Mouse (Mus musculus): Measurements from ENCODE around the gene AC134908.4. TPM values are rescaled to one million over a fixed set of nuclear protein-coding genes. Genes with fewer than 3 reads are reported as not detected.

Gene AC134908.4
- 0.90 and 1.5 TPM in 2 replicates for polyA plus RNA-seq (2012; rRNA removed)

DNA sequence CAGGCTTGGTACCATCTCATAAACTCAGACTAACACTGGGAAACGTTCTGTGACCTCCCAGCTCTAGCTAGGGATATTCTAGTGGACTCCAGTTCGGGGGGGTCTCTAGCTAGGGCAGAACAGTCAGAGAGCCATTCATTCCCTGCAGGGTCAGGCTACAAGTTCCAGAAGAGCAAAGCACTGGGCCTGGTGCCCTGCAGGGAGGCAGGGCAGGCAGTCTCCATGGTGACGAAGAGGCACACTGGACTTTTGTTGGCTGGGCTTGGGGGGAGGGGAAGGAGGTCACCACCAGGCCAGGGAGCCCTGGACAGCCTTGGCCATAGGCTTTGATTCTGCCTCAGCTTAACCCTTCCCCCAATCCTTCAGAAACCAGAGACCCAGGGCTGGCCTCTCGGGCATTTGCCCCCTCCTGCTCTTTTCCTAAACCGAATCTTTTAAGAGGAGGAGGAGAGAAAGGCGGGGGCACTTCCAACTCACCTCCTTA, at the start of gene AC134908.4:
TSS of gene AC134908.4 (minus strand) at position 51 of the 484 bp plus-strand sequence.

DNA sequence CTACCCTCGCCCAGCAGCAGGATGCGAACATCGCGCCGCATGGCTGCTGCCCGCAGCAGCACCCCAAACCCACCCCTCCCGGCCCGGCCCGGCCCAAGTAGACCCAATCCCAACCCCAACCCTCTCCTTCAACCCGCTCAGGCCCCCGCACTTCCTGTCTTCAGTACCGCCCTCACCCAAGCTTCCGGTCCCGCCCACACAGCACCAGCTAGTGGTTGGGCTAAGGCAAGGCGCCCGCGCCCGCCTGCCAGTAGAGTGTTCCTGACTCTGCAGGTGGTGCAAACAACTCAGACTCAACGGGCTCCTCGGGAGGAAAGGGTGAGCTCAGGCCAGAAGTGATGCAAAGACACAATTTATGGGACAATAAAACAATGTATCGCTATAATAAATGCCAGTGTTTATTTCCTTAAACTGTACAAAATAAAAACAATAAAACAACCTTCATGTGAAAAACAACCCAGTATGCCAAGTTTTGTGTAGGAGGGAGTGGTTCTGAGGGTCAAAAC, 49.0 kb upstream of the AC134908.4 start, which contains the start of gene Rhot2:
TSS of gene Rhot2 (minus strand) at position 456 of the 506 bp plus-strand sequence.

DNA sequence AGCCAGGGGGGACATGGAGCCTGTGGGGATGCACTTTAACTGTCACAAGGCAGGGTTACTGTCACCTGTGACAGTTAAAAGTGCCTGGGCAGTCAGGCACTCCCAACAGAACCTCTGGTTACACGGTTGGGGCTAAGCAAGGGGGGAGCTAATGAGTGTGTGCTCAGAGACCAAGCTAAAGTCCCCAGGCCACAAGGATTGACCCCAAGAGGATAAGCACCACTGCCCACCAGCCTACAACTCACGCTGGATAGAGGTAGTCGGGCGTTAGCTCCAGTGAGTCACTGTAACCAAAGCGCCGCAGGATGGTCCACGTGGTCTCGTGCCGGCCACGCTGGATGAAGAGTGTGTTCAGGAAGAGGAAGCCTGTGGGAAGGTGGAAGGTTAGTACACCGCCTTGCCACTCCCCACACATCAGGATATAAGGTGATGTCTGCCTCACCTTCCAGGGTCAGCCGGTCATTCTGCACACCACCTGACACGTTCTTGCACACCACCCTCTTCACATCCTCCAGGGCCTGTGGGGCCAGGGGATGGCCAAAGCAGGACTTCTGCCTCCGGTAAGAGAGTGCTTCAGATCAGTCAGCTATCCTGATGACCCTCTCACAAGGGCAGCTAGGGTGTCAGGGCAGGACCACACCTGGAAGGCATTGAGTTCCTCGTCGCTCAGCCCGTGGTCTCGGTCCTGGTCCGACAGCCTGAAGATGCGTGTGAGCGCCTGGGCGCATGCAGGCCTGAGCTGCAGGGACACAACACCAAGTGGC, 45.8 kb upstream of the AC134908.4 start, which contains the start of gene Gm20683:
TSS of gene Gm20683 (minus strand) at position 647 of the 764 bp plus-strand sequence.

DNA sequence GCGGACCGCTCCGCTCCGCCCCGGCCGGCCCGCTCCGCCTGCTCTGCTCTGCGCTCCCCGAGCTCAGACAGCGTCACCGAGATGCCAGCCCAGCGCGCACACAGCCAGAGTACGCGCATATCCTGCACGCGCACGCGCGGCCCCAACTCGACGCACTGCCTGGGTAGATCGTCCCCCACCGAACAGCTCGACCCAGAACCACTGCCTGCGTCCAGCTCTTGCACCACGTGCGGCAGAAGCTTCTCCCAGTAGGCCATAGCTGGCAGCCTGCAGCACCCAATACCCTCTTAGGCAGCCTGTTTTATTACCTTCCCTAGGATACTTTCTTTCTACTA, 41.6 kb upstream of the AC134908.4 start, which contains the start of gene Rhbdl1:
TSS of gene Rhbdl1 (minus strand) at position 220 of the 335 bp plus-strand sequence.

DNA sequence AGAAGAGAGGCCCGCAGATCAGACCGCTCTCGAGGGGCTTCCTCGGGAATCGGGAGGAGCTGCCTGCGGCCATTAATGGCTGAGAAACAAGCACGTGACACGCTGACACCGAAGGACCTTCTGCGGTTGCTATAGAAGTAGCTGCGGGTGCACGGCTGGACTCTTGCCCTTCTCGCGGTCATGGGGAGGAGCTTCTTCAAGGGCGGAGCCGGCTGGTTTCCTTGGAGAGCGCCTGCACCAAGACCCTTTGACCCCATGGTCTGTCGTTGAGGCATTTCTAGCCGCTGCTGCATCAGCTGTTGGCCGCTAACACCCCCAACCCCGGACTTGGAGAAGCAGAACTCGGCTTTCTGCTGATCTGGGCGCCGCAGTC, 37.8 kb upstream of the AC134908.4 start, which contains the start of gene Stub1:
TSS of gene Stub1 (minus strand) at position 114 of the 373 bp plus-strand sequence.

DNA sequence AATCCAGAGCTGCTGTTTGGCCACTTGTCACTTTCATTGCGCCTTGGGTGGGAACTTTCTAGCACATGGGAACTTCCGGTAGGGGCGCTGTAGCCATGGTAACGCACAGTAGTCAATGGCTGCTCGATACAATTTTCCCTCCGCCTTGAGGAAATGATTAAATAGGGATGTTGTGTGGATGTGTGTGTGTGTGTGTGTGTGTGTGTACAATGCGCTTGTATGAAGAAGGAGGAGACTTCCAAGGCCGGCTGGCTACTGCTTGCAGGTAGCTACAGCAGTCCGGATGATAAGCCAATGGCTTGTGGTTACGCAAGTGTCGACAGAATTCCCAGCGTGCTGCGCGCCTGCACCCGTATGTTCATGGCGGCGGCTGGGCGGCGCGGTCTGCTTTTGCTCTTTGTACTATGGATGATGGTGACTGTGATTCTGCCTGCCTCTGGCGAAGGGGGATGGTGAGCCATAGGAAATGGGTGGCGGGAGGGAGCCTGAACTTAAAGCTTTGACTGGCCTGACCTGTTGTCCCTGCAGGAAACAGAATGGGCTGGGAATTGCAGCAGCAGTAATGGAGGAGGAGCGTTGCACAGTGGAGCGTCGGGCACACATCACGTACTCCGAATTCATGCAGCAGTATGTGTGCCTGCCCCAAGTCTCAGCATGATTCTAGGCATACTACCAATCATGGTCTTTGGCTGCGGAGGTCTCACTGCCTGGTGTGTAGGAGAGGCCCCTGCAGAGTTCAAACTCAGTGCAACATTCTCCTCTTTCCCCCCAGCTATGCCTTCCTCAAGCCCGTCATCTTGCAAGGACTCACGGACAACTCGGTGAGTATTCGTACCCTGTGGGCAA, 33.5 kb upstream of the AC134908.4 start, which contains the start of gene Jmjd8:
TSS of gene Jmjd8 (plus strand) at position 156 of the 846 bp plus-strand sequence.

DNA sequence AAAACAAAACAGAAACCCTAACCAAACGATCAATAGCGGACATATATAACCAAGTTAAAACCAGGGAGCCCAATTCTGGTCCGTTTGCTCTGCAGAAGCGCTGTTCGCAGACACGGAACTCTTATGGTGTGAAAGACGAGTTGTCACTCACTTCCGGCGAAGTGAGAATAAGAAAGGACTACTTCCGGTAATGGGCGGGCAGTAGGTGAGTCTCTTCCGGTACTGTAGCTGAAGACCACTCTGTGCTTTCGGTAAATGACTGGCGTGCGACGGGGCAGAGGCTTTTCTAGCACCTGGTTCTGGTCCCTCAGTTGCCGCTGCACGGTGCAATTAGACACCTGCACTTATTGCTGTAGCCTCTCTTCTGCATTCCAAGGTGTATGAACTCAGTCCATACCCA, 28.0 kb upstream of the AC134908.4 start, which contains the start of gene Wdr24:
TSS of gene Wdr24 (plus strand) at position 176 of the 400 bp plus-strand sequence.

DNA sequence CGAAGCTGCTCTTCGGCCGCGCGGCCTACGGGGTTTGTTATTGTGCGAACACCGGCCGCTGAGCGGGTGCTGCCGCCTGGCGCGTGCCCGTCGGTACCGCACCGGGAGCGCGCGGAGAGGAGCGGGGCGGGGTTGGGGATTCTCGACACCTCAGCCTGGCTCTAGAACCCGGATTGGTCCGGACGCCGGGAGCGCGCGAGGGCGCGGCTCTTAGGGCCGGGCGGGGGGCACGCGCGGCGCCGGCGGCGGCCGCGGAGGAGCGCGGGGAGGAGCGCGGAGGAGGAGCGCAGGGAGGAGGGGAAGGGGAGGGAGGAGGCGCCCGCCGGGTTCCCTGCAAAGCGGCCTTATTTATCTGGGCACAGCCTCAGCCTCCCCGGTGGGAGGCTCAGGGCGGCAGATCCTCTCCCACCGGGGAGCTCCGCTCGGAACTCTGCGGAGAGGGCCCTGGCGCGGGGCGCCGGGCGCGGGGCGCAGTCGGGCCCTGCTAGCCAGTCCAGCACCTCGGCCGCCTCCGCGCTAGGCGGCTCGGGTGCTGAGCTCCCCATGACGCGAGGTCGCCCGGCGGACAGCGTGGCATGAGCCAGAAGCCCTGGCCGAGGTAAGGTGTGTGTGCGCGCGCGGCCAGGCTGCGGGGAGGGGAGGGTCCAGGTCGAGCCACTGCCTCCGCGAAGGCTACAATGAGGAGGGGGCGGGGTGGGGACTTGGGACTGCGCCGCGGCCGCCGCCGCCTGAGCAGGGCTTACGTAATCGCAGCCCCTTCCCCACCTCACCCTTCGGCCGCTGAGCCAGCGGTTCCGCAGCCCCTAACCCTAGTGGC, 13.5 kb upstream of the AC134908.4 start, which contains the start of gene Fbxl16:
TSS of gene Fbxl16 (plus strand) at position 297 of the 817 bp plus-strand sequence.

DNA sequence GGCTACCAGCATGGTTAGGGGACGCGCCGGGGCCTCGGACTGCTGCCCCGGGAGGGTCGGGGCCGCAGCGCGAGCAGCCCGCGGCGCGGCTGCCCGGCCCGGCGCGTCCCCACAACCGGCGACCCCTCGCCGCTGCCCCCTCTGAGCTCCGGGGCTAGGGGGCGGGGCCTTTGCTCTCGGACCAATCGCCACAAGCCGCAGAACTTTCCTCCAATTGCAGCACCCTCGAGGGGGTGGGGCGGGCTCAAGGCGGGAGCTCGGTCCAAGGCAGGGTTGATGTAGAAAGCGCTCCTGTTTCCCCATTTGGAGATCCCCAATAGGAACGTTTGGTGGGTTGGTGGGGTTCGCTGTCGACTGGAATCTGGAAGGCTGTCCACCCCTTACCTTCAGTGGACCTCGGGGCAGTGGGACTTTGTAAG, 1.5 kb upstream of the AC134908.4 start, which contains the start of gene Metrn:
TSS of gene Metrn (minus strand) at position 186 of the 419 bp plus-strand sequence.

DNA sequence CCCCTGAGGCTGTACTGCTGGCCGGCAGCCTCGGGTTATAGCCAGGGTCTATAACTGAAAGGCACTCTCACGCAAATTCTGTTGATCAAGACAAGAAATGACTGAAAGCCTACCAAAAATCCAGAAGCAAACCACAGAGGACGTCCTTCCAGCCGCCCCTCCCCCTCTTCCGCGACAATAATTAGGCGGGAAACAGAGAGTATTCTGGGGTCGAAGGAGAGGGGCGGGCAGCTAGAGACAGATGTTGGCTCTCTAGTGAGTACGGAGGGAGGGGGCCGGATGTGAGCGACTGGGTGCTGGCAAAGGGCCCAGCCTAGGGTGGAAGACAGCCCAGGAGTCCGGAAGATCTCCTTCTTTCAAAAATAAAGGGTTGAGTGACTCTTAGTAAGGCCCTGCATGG, 2.8 kb downstream of the AC134908.4 start, which contains the start of gene Fam173a:
TSS of gene Fam173a (minus strand) at position 287 of the 400 bp plus-strand sequence.

DNA sequence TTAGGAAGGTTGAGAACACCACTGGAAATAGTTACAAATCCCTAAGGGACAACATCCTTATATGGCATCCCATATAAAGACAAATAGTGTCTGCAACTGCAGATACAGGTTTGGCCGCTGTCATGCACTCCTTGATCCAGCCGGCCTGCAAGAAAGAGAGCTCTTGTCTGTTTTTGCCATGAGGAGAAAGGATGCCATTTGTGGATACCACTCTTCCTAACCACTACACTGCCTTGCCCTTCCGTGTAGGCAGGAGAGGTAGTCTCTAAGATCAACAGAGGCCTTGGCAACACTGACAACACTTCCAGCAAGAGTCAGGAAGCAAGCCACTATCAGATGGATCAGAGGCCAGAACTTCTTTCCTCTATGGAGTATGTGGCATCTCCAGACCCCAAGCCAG, 9.2 kb downstream of the AC134908.4 start, which contains the start of gene Ccdc78:
TSS of gene Ccdc78 (plus strand) at position 301 of the 400 bp plus-strand sequence.

DNA sequence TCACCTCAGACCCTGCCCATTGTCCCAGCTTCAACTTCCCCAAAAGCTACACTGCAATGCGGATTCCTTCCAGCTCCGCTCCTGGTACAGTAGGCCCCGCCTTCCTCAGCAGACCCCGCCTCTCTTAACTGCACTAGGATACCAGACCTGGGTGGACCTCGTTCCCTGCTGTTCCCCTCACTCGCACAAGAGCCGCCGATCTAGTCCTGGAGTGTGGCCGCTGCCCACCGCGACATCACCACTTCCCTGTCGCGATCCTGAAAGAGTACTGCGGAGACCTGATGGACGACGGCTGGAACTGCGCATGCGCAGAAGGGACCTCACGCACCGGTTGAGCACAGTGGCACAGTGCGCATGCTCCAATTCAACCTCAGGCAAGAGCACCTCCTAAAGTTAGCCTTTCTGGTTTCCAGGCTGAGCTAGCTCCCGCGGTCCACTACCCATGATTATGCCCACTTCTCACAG, 10.1 kb downstream of the AC134908.4 start, which contains the start of gene Haghl:
TSS of gene Haghl (minus strand) at position 393 of the 465 bp plus-strand sequence.

DNA sequence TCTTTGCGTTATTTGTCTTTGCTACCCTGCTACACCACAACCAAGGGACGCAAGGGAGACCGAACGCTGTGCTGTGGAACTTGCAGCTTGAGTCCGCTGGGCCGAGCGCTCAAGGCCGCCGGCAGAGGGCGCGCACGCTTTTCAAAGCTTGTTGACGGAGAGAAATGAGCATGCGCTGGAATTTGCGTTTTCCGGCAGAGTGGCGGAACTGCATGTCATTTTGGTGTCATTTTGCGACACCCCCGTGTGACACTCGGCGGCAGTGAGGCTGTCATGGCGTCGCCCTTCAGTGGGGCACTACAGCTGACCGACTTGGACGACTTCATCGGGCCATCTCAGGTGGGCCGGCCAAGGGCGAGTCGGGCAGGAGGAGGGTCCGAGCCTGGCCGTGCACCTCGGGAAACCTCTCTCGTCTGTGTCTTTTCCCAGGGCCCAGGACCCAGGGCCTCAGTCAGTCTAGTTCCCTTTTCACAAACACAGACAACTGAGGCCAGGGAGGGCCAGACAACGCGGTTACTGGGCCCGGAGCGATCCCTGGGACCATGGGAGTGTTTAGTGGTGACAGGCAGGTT, 21.8 kb downstream of the AC134908.4 start, which contains the start of gene Narfl:
TSS of gene Narfl (plus strand) at position 228 of the 572 bp plus-strand sequence.

DNA sequence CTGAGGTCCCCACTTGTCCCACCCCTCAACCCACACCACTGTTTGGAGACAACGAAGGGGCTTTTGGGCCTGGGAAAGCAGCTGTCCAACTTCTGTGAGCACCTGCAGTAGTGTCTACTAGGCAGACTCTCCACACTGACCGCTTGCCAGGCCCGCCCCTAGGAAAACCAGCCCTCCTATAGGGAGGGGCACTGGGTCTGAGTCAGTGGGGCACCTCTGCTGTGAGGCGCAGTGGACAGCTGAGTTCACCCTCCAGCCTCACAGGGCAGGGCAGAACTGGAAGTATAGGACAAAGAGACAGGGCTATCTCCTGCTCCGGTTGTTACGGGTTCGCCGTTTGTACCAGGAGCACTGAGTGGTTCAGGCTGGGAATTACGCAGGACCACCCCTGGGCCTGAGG, 41.2 kb downstream of the AC134908.4 start, which contains the start of gene Msln:
TSS of gene Msln (minus strand) at position 138 of the 400 bp plus-strand sequence.

Other genes starting within 250 kb of the AC134908.4 start
- 1.0 and 1.8 TPM in 2 replicates for gene Sox8, start 225.0 kb downstream of the AC134908.4 start, polyA plus RNA-seq (2012; rRNA removed)
- gene Lmf1, start 216.6 kb downstream of the AC134908.4 start, polyA plus RNA-seq (2012; rRNA removed) = 20.6 and 23.5 TPM in 2 replicates
- gene Gng13, start 78.5 kb downstream of the AC134908.4 start, polyA plus RNA-seq (2012; rRNA removed) = 0.17 and 0.48 TPM in 2 replicates
- gene Chtf18, start 68.2 kb downstream of the AC134908.4 start, polyA plus RNA-seq (2012; rRNA removed) = 9.4 and 10.7 TPM in 2 replicates
- 37.3 and 40.1 TPM in 2 replicates for gene Rpusd1, start 68.0 kb downstream of the AC134908.4 start, polyA plus RNA-seq (2012; rRNA removed)
- 0.59 and 0.60 TPM in 2 replicates for gene Mslnl, start 59.6 kb downstream of the AC134908.4 start, polyA plus RNA-seq (2012; rRNA removed)
- 5.1 and 8.6 TPM in 2 replicates for gene Msln, start 41.3 kb downstream of the AC134908.4 start, polyA plus RNA-seq (2012; rRNA removed)
- gene Narfl, start 21.9 kb downstream of the AC134908.4 start, polyA plus RNA-seq (2012; rRNA removed) = 23.0 and 24.0 TPM in 2 replicates
- gene Haghl, start 10.0 kb downstream of the AC134908.4 start, polyA plus RNA-seq (2012; rRNA removed) = 42.7 and 47.9 TPM in 2 replicates
- gene Ccdc78, start 9.1 kb downstream of the AC134908.4 start, polyA plus RNA-seq (2012; rRNA removed) = not detected in 2 replicates
- gene Fam173a, start 2.8 kb downstream of the AC134908.4 start, polyA plus RNA-seq (2012; rRNA removed) = 140 and 190 TPM in 2 replicates
- 30.8 and 45.3 TPM in 2 replicates for gene Metrn, start 1.5 kb upstream of the AC134908.4 start, polyA plus RNA-seq (2012; rRNA removed)
- gene Fbxl16, start 13.4 kb upstream of the AC134908.4 start, polyA plus RNA-seq (2012; rRNA removed) = 6.1 and 6.7 TPM in 2 replicates
- 41.6 and 47.1 TPM in 2 replicates for gene Wdr24, start 28.0 kb upstream of the AC134908.4 start, polyA plus RNA-seq (2012; rRNA removed)
- gene Jmjd8, start 33.2 kb upstream of the AC134908.4 start, polyA plus RNA-seq (2012; rRNA removed) = 61.3 and 67.4 TPM in 2 replicates
- gene Stub1, start 37.7 kb upstream of the AC134908.4 start, polyA plus RNA-seq (2012; rRNA removed) = 184 and 196 TPM in 2 replicates
- 20.1 and 27.0 TPM in 2 replicates for gene Rhbdl1, start 41.6 kb upstream of the AC134908.4 start, polyA plus RNA-seq (2012; rRNA removed)
- 87.9 and 110 TPM in 2 replicates for gene Gm20683, start 46.1 kb upstream of the AC134908.4 start, polyA plus RNA-seq (2012; rRNA removed)
- gene Rhot2, start 49.2 kb upstream of the AC134908.4 start, polyA plus RNA-seq (2012; rRNA removed) = 134 and 145 TPM in 2 replicates
- 31.9 and 49.4 TPM in 2 replicates for gene Wdr90, start 65.8 kb upstream of the AC134908.4 start, polyA plus RNA-seq (2012; rRNA removed)
- 146 and 175 TPM in 2 replicates for gene Mcrip2, start 73.1 kb upstream of the AC134908.4 start, polyA plus RNA-seq (2012; rRNA removed)
- 300 and 336 TPM in 2 replicates for gene Mettl26, start 79.4 kb upstream of the AC134908.4 start, polyA plus RNA-seq (2012; rRNA removed)
- gene Wfikkn1, start 85.2 kb upstream of the AC134908.4 start, polyA plus RNA-seq (2012; rRNA removed) = 1.6 and 2.1 TPM in 2 replicates
- 53.2 and 56.8 TPM in 2 replicates for gene Rab40c, start 124.1 kb upstream of the AC134908.4 start, polyA plus RNA-seq (2012; rRNA removed)
- 111 and 122 TPM in 2 replicates for gene Pigq, start 149.3 kb upstream of the AC134908.4 start, polyA plus RNA-seq (2012; rRNA removed)
- gene Nhlrc4, start 149.3 kb upstream of the AC134908.4 start, polyA plus RNA-seq (2012; rRNA removed) = not detected in 2 replicates
- 0.10 TPM in 1 of 2 replicates, not detected in the other for gene A930017K11Rik, start 156.9 kb upstream of the AC134908.4 start, polyA plus RNA-seq (2012; rRNA removed)
- gene Capn15, start 190.1 kb upstream of the AC134908.4 start, polyA plus RNA-seq (2012; rRNA removed) = 50.6 and 50.9 TPM in 2 replicates